Mouse (Mus musculus) forebrain, embryonic 16.5 days (tissue): ENCODE measurements around the gene Crtap. TPM values are rescaled to one million over a fixed set of nuclear protein-coding genes. Genes with fewer than 3 reads are reported as not detected.
"Not testable (repeated sequence)": the region's sequence is repeated elsewhere in the genome, so short reads cannot be mapped to it uniquely, and the experiment has no call there.

Experiments used
- ATAC-seq: fragments of 200-750 bp; cut with Nextera tagmentation; 2 replicates; pipeline ENCODE4 v1.8.0; 2017; ENCODE audit warnings: mild to moderate bottlenecking, moderate library complexity
- H3K27ac ChIP-seq: fragments of 300-500 bp; sonication (generic); 2 replicates; pipeline ENCODE4 v1.5.1; 2014; ENCODE audit warnings: low read length, control low read depth
- H3K27me3 ChIP-seq: fragments of 300-500 bp; sonication (generic); replicated peaks from 2 replicates; pipeline ENCODE4 v1.6.1; 2014; ENCODE audit warnings: low read length; ENCODE audit not compliant: control insufficient read depth, insufficient read depth
- H3K36me3 ChIP-seq: fragments of 300-500 bp; sonication (generic); 2 replicates; pipeline ENCODE4 v1.6.1; 2014; ENCODE audit not compliant: control insufficient read depth, insufficient read depth
- H3K4me1 ChIP-seq: fragments of 300-500 bp; sonication (generic); replicated peaks from 2 replicates; pipeline ENCODE4 v1.6.1; 2014; ENCODE audit warnings: low read length; ENCODE audit not compliant: control insufficient read depth, insufficient read depth
- H3K4me2 ChIP-seq: fragments of 300-500 bp; sonication (generic); 2 replicates; pipeline ENCODE4 v1.6.1; 2014; ENCODE audit warnings: mild to moderate bottlenecking, low read length, control low read depth
- H3K4me3 ChIP-seq: fragments of 300-500 bp; sonication (generic); replicated peaks from 2 replicates; pipeline ENCODE4 v1.5.1; 2014; ENCODE audit warnings: mild to moderate bottlenecking, low read length, control low read depth
- H3K9ac ChIP-seq: fragments of 300-500 bp; sonication (generic); replicated peaks from 2 replicates; pipeline ENCODE4 v1.6.1; 2014; ENCODE audit warnings: low read depth, low read length, control low read depth
- H3K9me3 ChIP-seq: fragments of 300-500 bp; sonication (generic); 2 replicates; pipeline ENCODE4 v1.6.1; 2016; ENCODE audit warnings: low read length; ENCODE audit not compliant: control insufficient read depth
- WGBS: fragments of 180-500 bp; shearing (Covaris S2); extraction: QIAGEN DNeasy Blood & Tissue Kit; methylation state at CpG from one replicate; pipeline ENCODE4 v1.1.7; 2014; 5-methylcytosine and 5-hydroxymethylcytosine counted together
- polyA plus RNA-seq: library from polyadenylated mRNA; unstranded; fragments of >200 nt; fragmentation: Nextera tagmentation; extraction: Ambion mirVana; gene quantifications from 2 replicates; pipeline ENCODE4 v1.2.1, GENCODE M21; 2015

Gene Crtap
- polyA plus RNA-seq, 1 experiment from 2014 or later = 19.9 TPM

- not testable (repeated sequence) for H3K4me1 ChIP-seq, H3K4me2 ChIP-seq, H3K4me3 ChIP-seq, ATAC-seq, H3K27me3 ChIP-seq, H3K27ac ChIP-seq, H3K9me3 ChIP-seq, H3K36me3 ChIP-seq, H3K9ac ChIP-seq
- 25% methylated on average over 5 of the region's 5 CpGs for WGBS
Observed at GRCm38 (mm10) chr9:114371717-114372116, 18.8 kb downstream of the Crtap start.

- H3K4me3 ChIP-seq, H3K27ac ChIP-seq, H3K9me3 ChIP-seq, ATAC-seq, H3K36me3 ChIP-seq, H3K27me3 ChIP-seq, H3K4me2 ChIP-seq, H3K4me1 ChIP-seq, H3K9ac ChIP-seq: not testable (repeated sequence)
- WGBS = 51% methylated on average over 5 of the region's 5 CpGs
Observed at GRCm38 (mm10) chr9:114369389-114369788, 21.1 kb downstream of the Crtap start.

GRCm38 (mm10) chr9:114368471-114368858 is 22.0 kb downstream of the Crtap start:
- WGBS = 9% methylated on average over 12 of the region's 12 CpGs
- Histone ChIP-seq H3K4me2 (peak overlapping the region; percentile 94), H3K4me3 (peak overlapping the region; percentile 59), H3K4me1 (peaks cover 6% of the 10 kb centered on the region), H3K36me3 (no peaks in the 10 kb centered on the region), H3K27ac (no peak overlapping the region), H3K27me3 (no peaks in the 10 kb centered on the region), H3K9ac (peak overlapping the region; percentile 70), H3K9me3 (no peaks in the 10 kb centered on the region)
- ATAC-seq = peak; percentile 47

- Histone ChIP-seq H3K4me3 (peak overlapping the region; percentile 59), H3K27me3 (no peaks in the 10 kb centered on the region), H3K36me3 (no peaks in the 10 kb centered on the region), H3K9me3 (no peaks in the 10 kb centered on the region), H3K9ac (peak overlapping the region; percentile 70), H3K4me1 (peaks cover 6% of the 10 kb centered on the region), H3K27ac (0 out of 2 replicates have a peak overlapping the region, but pooled peaks have one; percentile 3), H3K4me2 (peak overlapping the region; percentile 94)
- under 1% methylated on average over 48 of the region's 48 CpGs for WGBS
- ATAC-seq = peak; percentile 88
Observed at GRCm38 (mm10) chr9:114367783-114368470, 22.5 kb downstream of the Crtap start.

- 82% methylated on average over 9 of the region's 9 CpGs for WGBS
- not testable (repeated sequence) for H3K4me3 ChIP-seq, H3K9ac ChIP-seq, H3K4me2 ChIP-seq, ATAC-seq, H3K9me3 ChIP-seq, H3K27me3 ChIP-seq, H3K4me1 ChIP-seq, H3K36me3 ChIP-seq, H3K27ac ChIP-seq
Observed at GRCm38 (mm10) chr9:114329855-114330254, 60.6 kb downstream of the Crtap start, which contains the start of gene Bcl2a1c. Gene Bcl2a1c (plus strand): TSS chr9:114330135.

GRCm38 (mm10) chr9:114328332-114328731 is 62.1 kb downstream of the Crtap start:
- H3K36me3 ChIP-seq, ATAC-seq, H3K4me1 ChIP-seq, H3K9ac ChIP-seq, H3K4me3 ChIP-seq, H3K9me3 ChIP-seq, H3K27me3 ChIP-seq, H3K27ac ChIP-seq, H3K4me2 ChIP-seq: not testable (repeated sequence)

GRCm38 (mm10) chr9:114326011-114326748 is 64.3 kb downstream of the Crtap start:
- no peaks in the 10 kb centered on the region for H3K27me3 ChIP-seq
- H3K4me1 ChIP-seq = no peaks in the 10 kb centered on the region
- no peak overlapping the region for H3K4me3 ChIP-seq
- WGBS = 69% methylated on average over 3 of the region's 3 CpGs
- H3K9ac ChIP-seq = no peak overlapping the region
- H3K4me2 ChIP-seq = no peak overlapping the region
- ATAC-seq = no peak
- no peaks in the 10 kb centered on the region for H3K9me3 ChIP-seq
- H3K27ac ChIP-seq = no peak overlapping the region
- H3K36me3 ChIP-seq = no peaks in the 10 kb centered on the region

Other genes with a start within 250 kb of the Crtap start
- gene Bcl2a1c, start 60.5 kb downstream of the Crtap start, polyA plus RNA-seq = not detected in 2 replicates
- 23.3 and 23.4 TPM in 2 replicates for gene Glb1, start 10.4 kb upstream of the Crtap start, polyA plus RNA-seq
- gene Tmppe, start 10.4 kb upstream of the Crtap start, polyA plus RNA-seq = 7.0 and 9.2 TPM in 2 replicates
- gene Ccr4, start 114.2 kb upstream of the Crtap start, polyA plus RNA-seq = not detected in 2 replicates
- gene C130032M10Rik, start 125.0 kb upstream of the Crtap start, polyA plus RNA-seq = not detected in 2 replicates
- 0.12 and 0.13 TPM in 2 replicates for gene Trim71, start 173.7 kb upstream of the Crtap start, polyA plus RNA-seq
- gene Cnot10, start 249.5 kb upstream of the Crtap start, polyA plus RNA-seq = 61.2 and 64.0 TPM in 2 replicates